Mouse (Mus musculus) lung, postnatal 4 days (tissue): ENCODE results near the gene Cst3.

Experiments
- DNase-seq, 2 experiments: peaks; one replicate each; pipeline ENCODE4 v3.0.0; 2021

Gene Cst3

DNA sequence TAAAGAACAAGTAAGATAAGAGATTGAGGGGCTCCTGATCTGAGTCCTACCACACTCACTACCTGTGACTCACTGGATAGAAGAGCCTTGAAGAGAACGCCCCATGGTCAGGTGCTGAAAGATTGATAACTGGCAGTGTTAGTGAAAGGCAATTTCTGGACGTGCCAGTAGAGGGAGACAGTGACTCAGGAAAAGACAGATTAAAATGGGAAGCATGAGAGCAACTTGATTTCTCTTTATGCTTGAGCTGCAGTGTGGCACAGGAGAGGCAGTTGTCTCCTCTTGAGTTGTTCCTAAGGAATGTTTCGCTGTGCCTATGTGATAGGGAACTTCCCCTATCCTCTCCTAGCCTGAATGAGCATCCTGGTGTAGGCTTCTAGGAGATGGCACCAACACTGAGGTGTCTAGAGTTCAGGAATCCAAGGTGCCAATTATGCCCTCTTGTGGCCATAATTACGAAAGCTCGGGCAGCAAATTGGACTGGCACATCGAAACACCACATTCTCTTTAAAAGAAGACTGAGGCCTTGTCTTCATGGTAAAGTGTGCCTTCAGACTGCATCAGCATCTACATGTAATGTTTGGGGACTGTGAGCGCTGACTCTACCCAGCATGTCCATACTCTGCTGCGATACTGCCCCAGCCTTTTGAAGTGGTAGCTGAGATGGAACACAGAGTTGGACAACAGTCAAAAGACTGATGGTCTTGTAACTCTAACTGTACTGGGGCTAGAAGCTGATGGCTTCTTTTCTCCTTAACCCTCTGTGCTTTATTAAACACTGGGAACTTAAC, 24.2 kb downstream of the Cst3 start:
- peak; percentile 40 to 84 for DNase-seq

DNA sequence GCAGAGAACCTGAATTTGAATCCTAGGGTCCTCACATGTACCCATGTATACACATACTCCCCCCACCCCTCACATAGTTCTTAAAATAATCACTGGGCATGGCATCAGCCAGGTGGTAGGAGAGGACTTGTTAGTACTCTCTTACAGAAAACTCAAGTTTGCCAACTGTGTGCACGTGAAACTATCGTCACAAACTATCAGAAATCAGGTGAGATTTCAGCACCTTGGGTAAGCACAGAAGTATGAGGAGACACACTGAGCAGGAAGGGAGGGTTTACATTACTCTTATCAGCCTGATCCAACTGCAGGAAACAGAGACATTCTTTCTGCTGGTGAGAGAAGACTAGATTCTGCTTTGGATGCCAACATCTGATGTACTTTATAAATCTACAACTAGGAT, 36.3 kb downstream of the Cst3 start:
- no peak for DNase-seq

DNA sequence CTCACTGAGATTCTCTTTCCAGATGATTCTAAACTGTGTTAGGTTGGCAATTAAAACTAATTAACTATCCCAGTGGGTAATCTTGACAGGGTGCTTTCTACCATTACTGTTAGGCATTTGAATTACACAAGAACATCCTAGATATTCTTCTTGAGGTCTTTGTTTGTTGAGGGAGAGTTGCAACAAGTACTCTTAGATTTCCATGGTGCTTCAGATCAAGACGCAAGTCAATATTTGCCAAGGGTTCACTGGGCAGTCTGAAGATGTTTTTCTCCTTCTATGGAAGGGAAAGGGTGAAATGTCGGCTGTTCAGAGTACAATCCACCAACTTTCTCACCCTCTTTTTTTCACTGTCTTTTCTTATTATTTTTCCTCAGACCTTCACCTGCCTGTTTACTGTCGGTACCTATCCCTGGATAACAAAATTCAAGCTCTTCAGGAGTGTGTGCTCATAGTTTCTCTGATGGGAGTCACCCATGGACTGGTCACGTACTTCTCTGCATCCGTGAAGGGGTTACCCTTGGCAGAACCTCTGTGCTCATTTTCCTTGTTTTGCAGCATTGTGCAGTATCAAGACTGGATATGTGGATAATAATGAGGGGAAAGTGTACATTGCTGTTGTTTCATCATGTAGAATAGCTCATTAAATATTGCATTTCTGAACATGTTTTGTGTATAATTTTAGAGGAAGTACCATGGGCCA, 37.3 kb downstream of the Cst3 start:
- no peak for DNase-seq

DNA sequence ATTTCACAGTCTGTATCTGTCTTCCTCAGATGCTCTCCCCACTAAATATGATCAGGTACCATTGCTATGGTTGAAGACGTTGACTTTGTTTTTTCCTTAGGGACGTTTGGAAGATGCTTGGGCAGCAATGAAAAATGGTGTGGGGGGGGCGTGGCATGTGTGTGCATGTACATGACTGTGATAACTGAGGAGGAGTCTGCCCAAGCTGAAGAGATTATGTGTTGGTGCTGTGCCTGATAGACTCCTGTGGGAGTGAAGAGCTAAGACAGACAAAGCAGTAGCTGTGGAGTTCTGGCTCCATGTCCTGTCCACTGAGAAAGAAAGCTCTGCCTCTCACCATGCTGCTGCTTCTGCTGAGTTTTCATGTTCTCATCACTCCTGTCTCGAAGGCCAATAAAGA, 40.6 kb downstream of the Cst3 start, which contains the start of gene Cst9:
Cst9 (plus strand) TSS at position 236 of the 400 bp plus-strand sequence.
- no peak for DNase-seq

DNA sequence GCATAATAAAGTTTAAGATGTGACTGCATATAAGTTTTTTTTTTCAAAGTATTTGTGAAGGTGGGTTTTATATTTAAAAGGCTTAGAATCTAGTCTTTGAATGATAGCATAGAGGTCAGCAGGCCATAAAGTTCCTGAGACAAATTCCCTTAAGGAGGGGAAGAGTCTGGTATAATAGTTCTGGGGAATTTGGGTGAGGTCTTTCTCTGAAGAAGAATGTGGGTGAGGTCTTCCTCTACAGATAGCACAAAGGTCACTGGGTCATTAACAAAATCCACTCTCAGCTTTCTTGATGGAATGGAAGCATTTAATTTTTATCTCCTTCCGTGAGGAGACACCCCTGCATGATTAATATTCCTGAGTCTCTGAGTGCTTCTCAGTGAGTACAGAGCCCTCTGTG, 49.5 kb downstream of the Cst3 start:
- no peak for DNase-seq
